Mouse (Mus musculus): ENCODE measurements around the gene Rlim.

- TF ChIP-seq CTCF (IDR thresholded peaks at IDR 0.05; ENCODE audit: low read depth, low read length) (no peak), POLR2A (IDR thresholded peaks at IDR 0.05; ENCODE audit: borderline replicate concordance, low read depth, low read length) (no peak)
Measured at GRCm38 (mm10) chrX:103991702-103992101, 10.6 kb upstream of the Rlim start.
